Mouse (Mus musculus) megakaryocyte, embryonic 14.5 days (primary cell): ENCODE measurements at regions not wholly inside any gene's neighbourhood (a gene's known extent, or its start where the extent isn't known, plus 50 kb on each side); places are given as distances from the start of the nearest gene placed in this dataset.

Source experiments
- FLI1 ChIP-seq: IDR thresholded peaks from 2 replicates; pipeline ENCODE4 v1.6.1; 2012; ENCODE audit warnings: low read length, inconsistent platforms, mixed read lengths
- GATA1 ChIP-seq: IDR thresholded peaks from 3 replicates; pipeline ENCODE4 v1.6.1; 2012; ENCODE audit warnings: mixed read lengths, low read length, inconsistent platforms, borderline replicate concordance

- TF ChIP-seq FLI1 (no peak), GATA1 (no peak)
These were observed 157.2 kb downstream of the Cd83 start for GRCm38 (mm10) chr13:43941731-43942130.
